15 mouse cellular contexts compared by ENCODE assay signal in the genomic region with DNA sequence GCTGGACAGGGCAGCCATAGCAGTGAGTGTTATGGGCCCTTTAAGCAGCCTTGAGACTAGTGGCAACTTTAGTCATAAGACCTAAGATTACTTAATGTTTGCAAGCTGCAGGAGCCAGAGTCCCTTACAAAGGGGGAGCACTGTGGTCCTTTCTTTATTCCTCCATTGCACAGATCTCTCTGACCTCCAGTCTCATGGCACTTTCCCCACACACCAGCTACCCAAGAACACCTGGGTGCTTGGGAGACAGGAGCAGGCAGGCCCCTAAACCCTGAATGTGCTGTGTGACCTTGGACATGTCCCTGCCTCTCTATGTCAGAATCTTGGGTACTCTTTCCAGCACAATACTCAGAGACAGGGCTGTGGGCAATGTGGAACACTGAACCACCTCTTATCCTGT.
DNase-seq lines count a peak whose midpoint lies in the region; ATAC-seq lines count a peak whose summit lies in the region.
"Had no signal": no experiment of that assay in that cellular context is flagged by ENCODE, and none has a peak within 500 bp of the region (broad histone marks: within the 10 kb centered on the region; RNA-seq: fewer than 3 reads in every experiment).

No protein-coding gene starts in this region.

- H3K9ac ChIP-seq in heart, embryonic 16.5 days (ENCODE audit: low read length): peak overlapping the region; percentile 94; the same call in 1 of the 2 replicates
- no peak overlapping the region for H3K9ac ChIP-seq in limb, embryonic 13.5 days
- H3K9ac ChIP-seq: limb, embryonic 15.5 days had no signal

- peaks cover 93% of the 10 kb centered on the region for H3K79me2 ChIP-seq in macrophage (ENCODE audit: inconsistent target)

- no peaks in the 10 kb centered on the region for H3K9me3 ChIP-seq in heart, embryonic 16.5 days (replicated peaks; ENCODE audit: control insufficient read depth, low read length)
- H3K9me3 ChIP-seq in limb, embryonic 13.5 days: no peaks in the 10 kb centered on the region
- H3K9me3 ChIP-seq in limb, embryonic 10.5 days (replicated peaks): no peaks in the 10 kb centered on the region
- H3K9me3 ChIP-seq: limb, embryonic 15.5 days; midbrain, embryonic 10.5 days had no signal

- H3K27me3 ChIP-seq in heart, embryonic 16.5 days (ENCODE audit: control insufficient read depth, insufficient read depth, low read length): no peaks in the 10 kb centered on the region
- H3K27me3 ChIP-seq in limb, embryonic 13.5 days: 0 out of 2 replicates have a peak, but pooled peaks cover 11% of the 10 kb centered on the region
- peaks cover 29% of the 10 kb centered on the region for H3K27me3 ChIP-seq in limb, embryonic 10.5 days (ENCODE audit: low read depth, poor library complexity, severe bottlenecking)
- H3K27me3 ChIP-seq: limb, embryonic 15.5 days had no signal

- intact Hi-C loops in heart, postnatal 25 days (cut with DNase I): loop anchor here (5.0 kb wide), 2 partner anchors 402 to 547 kb away; no protein-coding TSS in a partner anchor

- ATAC-seq in heart, embryonic 16.5 days (replicated peaks; ENCODE audit: extremely low read depth, insufficient read depth, low FRiP score): no peak
- no peak for ATAC-seq in limb, embryonic 13.5 days (ENCODE audit: low FRiP score, low read depth)
- ATAC-seq: activated CD4-positive, CD25-positive, alpha-beta regulatory T cell, adult 4 months had no signal

- H3K36me3 ChIP-seq in heart, embryonic 16.5 days (ENCODE audit: control insufficient read depth, insufficient read depth): no peaks in the 10 kb centered on the region
- H3K36me3 ChIP-seq in limb, embryonic 13.5 days: 0 out of 2 replicates have a peak, but pooled peaks cover 2% of the 10 kb centered on the region
- no peaks in the 10 kb centered on the region for H3K36me3 ChIP-seq in limb, embryonic 10.5 days
- H3K36me3 ChIP-seq in macrophage (ENCODE audit: inconsistent target): no peaks in the 10 kb centered on the region
- H3K36me3 ChIP-seq: limb, embryonic 15.5 days; midbrain, embryonic 10.5 days had no signal

- H3K4me2 ChIP-seq in heart, embryonic 16.5 days (ENCODE audit: low read depth, low read length): peak overlapping the region; percentile 98; the same call in 1 of the 2 replicates
- peak overlapping the region; percentile 82; the same call in 1 of the 2 replicates for H3K4me2 ChIP-seq in limb, embryonic 13.5 days (replicated peaks)

- H3K4me3 ChIP-seq in heart, embryonic 16.5 days (ENCODE audit: low read length): no peak overlapping the region
- no peak overlapping the region for H3K4me3 ChIP-seq in limb, embryonic 13.5 days
- no peak overlapping the region for H3K4me3 ChIP-seq in limb, embryonic 10.5 days
- H3K4me3 ChIP-seq in brown adipose tissue, adult 24 weeks (ENCODE audit: insufficient read depth, low read depth, low read length): peak overlapping the region; percentile 88
- no peak overlapping the region for H3K4me3 ChIP-seq in macrophage (ENCODE audit: inconsistent target)

- no peak overlapping the region for H3K27ac ChIP-seq in heart, embryonic 16.5 days (ENCODE audit: low read length)
- H3K27ac ChIP-seq in limb, embryonic 13.5 days: no peak overlapping the region
- H3K27ac ChIP-seq in limb, embryonic 10.5 days: no peak overlapping the region
- peak overlapping the region; percentile 85 for H3K27ac ChIP-seq in brown adipose tissue, adult 24 weeks (replicated peaks; ENCODE audit: low read depth, low read length)
- H3K27ac ChIP-seq in macrophage: peak overlapping the region; percentile 43
- H3K27ac ChIP-seq: limb, embryonic 15.5 days; midbrain, embryonic 10.5 days had no signal

- DNase-seq in heart, postnatal 25 days (ENCODE audit: low spot score): no peak
- DNase-seq in limb, embryonic 10.5 days (ENCODE audit: low spot score): no peak
- DNase-seq in cerebellum, adult 11-12 months: no peak
- DNase-seq: cerebellum, adult 9-10 months; embryo, embryonic 11 days; gastrocnemius, postnatal 36 days; kidney, postnatal 36 days; lung, adult 2 months had no signal

- H3K4me1 ChIP-seq in heart, embryonic 16.5 days (ENCODE audit: control insufficient read depth, insufficient read depth, low read length): peaks cover 35% of the 10 kb centered on the region
- peaks cover 35% of the 10 kb centered on the region for H3K4me1 ChIP-seq in limb, embryonic 13.5 days
- peaks cover 47% of the 10 kb centered on the region for H3K4me1 ChIP-seq in limb, embryonic 10.5 days
- H3K4me1 ChIP-seq in brown adipose tissue, adult 24 weeks (ENCODE audit: control insufficient read depth, insufficient read depth, insufficient read length, low read length): peaks cover 12% of the 10 kb centered on the region; the same call in 1 of the 2 replicates

Comparison
In these comparisons a context has a peak if more than half of its experiments do, and no peak if none do; other contexts are left out.
1. H3K27ac ChIP-seq: peak in brown adipose tissue, adult 24 weeks (single experiment) and macrophage (single experiment); none in heart, embryonic 16.5 days (single experiment), limb, embryonic 13.5 days (single experiment) and limb, embryonic 10.5 days (single experiment).